In genomic region chr9:27086256-27086655, GRCm38 (mm10) we compare ENCODE assay signal across 33 mouse cellular contexts.
"Had no signal": no experiment of that assay in that cellular context is flagged by ENCODE, and none has a peak within 500 bp of the region (broad histone marks: within the 10 kb centered on the region; RNA-seq: fewer than 3 reads in every experiment).

No protein-coding gene starts in this region.

- ATAC-seq: hindbrain, embryonic 16.5 days; hindbrain, postnatal 0 days; inflammation-experienced regulatory T-cells, adult 6 months; intestine, embryonic 15.5 days; intestine, embryonic 16.5 days; intestine, postnatal 0 days had no signal

- H3K27me3 ChIP-seq: heart, embryonic 12.5 days; heart, embryonic 13.5 days; heart, embryonic 15.5 days; hindbrain, embryonic 12.5 days; hindbrain, embryonic 13.5 days; hindbrain, embryonic 15.5 days; intestine, embryonic 15.5 days; kidney, embryonic 15.5 days had no signal

- H3K4me3 ChIP-seq: heart, embryonic 10.5 days; heart, embryonic 12.5 days; heart, embryonic 13.5 days; heart, embryonic 15.5 days; hindbrain, embryonic 10.5 days; hindbrain, embryonic 12.5 days; hindbrain, embryonic 13.5 days; hindbrain, embryonic 15.5 days; intestine, embryonic 15.5 days; kidney, embryonic 15.5 days; layer of hippocampus, adult 2 months had no signal

- H3K4me1 ChIP-seq: heart, embryonic 10.5 days; hindbrain, embryonic 10.5 days; hindbrain, embryonic 12.5 days; hindbrain, embryonic 13.5 days; hindbrain, embryonic 15.5 days; intestine, embryonic 15.5 days; kidney, embryonic 15.5 days had no signal

- H3K27ac ChIP-seq: heart, embryonic 10.5 days; heart, embryonic 13.5 days; heart, embryonic 15.5 days; hindbrain, embryonic 10.5 days; hindbrain, embryonic 12.5 days; hindbrain, embryonic 13.5 days; hindbrain, embryonic 14.5 days; hindbrain, embryonic 15.5 days; hindbrain, postnatal 0 days; intestine, embryonic 15.5 days; kidney, embryonic 15.5 days; kidney, postnatal 0 days; layer of hippocampus, adult 2 months had no signal

- DNase-seq: heart, postnatal 10 days; heart, postnatal 14 days; heart, postnatal 36 days; heart, postnatal 4 days; kidney, adult 11 months; kidney, adult 18-20 months; kidney, adult 8-10 months; kidney, adult 9 months; kidney, postnatal 10 days; kidney, postnatal 14 days; kidney, postnatal 25 days; kidney, postnatal 36 days; kidney, postnatal 4 days; layer of hippocampus, adult 9-11 months; layer of hippocampus, postnatal 36 days had no signal

- H3K9me3 ChIP-seq: heart, embryonic 10.5 days; heart, embryonic 12.5 days; heart, embryonic 13.5 days; heart, embryonic 15.5 days; hindbrain, embryonic 10.5 days; hindbrain, embryonic 12.5 days; hindbrain, embryonic 13.5 days; hindbrain, embryonic 15.5 days; intestine, embryonic 15.5 days; kidney, embryonic 15.5 days had no signal
